Mouse (Mus musculus): ENCODE results near the gene Lbhd1. TPM values are rescaled to one million over a fixed set of nuclear protein-coding genes. Genes with fewer than 3 reads are reported as not detected.

Lbhd1 gene
- polyA plus RNA-seq, 1 experiment from 2014 or later = 40.0 TPM

- no peaks in the 10 kb centered on the region for H3K36me3 ChIP-seq (ENCODE audit: insufficient read depth, low read length)
- peak overlapping the region; percentile 71 for H3K4me2 ChIP-seq (replicated peaks; ENCODE audit: low read depth, low read length)
- WGBS = 25% methylated on average over 29 of the region's 29 CpGs
- peaks cover 10% of the 10 kb centered on the region; the same call in 1 of the 2 replicates for H3K4me1 ChIP-seq (ENCODE audit: insufficient read depth, low read depth, low read length)
- H3K27me3 ChIP-seq (replicated peaks; ENCODE audit: insufficient read depth, low read length) = no peaks in the 10 kb centered on the region
- peak overlapping the region; percentile 50; the same call in 1 of the 2 replicates for H3K9ac ChIP-seq (replicated peaks; ENCODE audit: low read depth)
- TF ChIP-seq EP300 (IDR thresholded peaks at IDR 0.05) = no peak
- TF ChIP-seq CTCF (IDR thresholded peaks at IDR 0.05) = peak; percentile 42
- peak; percentile 68 for ATAC-seq
- H3K9me3 ChIP-seq (ENCODE audit: low read length) = no peaks in the 10 kb centered on the region
- peak overlapping the region; percentile 54 for H3K4me3 ChIP-seq (ENCODE audit: low read depth, low read length)
- peak; percentile 90 for DNase-seq (ENCODE audit: low spot score)
- H3K27ac ChIP-seq (ENCODE audit: low read length) = peak overlapping the region; percentile 44; the same call in 1 of the 2 replicates
Measured at GRCm38 (mm10) chr19:8839908-8840791, 43.4 kb upstream of the Lbhd1 start.

DNA sequence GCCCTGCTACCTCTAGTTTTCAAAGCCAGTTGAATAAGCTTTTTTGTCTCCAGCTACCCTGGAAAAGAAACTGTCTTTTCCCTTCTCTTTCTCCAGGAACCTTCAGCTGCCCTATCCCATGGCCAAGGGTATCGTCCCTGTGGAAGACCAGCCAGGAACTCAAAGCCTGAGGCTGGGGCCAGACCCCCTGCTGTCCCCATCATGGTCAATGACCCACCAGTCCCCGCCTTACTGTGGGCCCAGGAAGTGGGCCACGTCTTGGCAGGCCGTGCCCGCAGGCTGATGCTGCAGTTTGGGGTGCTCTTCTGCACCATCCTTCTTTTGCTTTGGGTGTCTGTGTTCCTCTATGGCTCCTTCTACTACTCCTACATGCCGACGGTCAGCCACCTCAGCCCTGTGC lies 42.5 kb upstream of the Lbhd1 start:
- DNase-seq (ENCODE audit: low spot score) (no peak), ATAC-seq (no peak)
- Histone ChIP-seq H3K9me3 (ENCODE audit: low read length) (no peaks in the 10 kb centered on the region), H3K36me3 (ENCODE audit: insufficient read depth, low read length) (no peaks in the 10 kb centered on the region), H3K4me2 (replicated peaks; ENCODE audit: low read depth, low read length) (peak overlapping the region; percentile 71), H3K27ac (ENCODE audit: low read length) (peak overlapping the region; percentile 44; the same call in 1 of the 2 replicates), H3K4me3 (ENCODE audit: low read depth, low read length) (peak overlapping the region; percentile 54), H3K9ac (replicated peaks; ENCODE audit: low read depth) (peak overlapping the region; percentile 50; the same call in 1 of the 2 replicates), H3K27me3 (replicated peaks; ENCODE audit: insufficient read depth, low read length) (no peaks in the 10 kb centered on the region), H3K4me1 (ENCODE audit: insufficient read depth, low read depth, low read length) (peaks cover 10% of the 10 kb centered on the region; the same call in 1 of the 2 replicates)
- TF ChIP-seq CTCF (IDR thresholded peaks at IDR 0.05) (no peak), EP300 (IDR thresholded peaks at IDR 0.05) (no peak)
- 91% methylated on average over 7 of the region's 7 CpGs for WGBS

DNA sequence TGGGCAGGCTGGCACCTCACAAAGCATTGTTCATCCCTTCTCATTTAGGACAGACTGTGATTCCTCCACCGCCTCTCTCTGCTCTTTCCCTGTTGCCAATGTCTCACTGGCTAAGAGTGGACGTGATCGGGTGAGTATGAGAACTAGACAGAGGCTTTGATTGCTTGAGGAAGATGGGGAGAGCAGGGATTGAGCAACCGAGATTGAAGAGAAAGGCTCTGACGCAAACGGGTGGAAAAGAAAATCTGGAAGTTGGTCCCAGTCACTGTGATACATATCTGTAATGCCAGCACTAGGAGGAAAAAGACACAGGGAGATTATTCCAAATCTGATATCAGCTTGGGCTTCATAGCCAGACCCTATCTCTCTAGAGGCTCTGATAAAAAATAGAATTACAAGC lies 40.6 kb upstream of the Lbhd1 start:
- H3K4me2 ChIP-seq (replicated peaks; ENCODE audit: low read depth, low read length) = no peak overlapping the region
- no peaks in the 10 kb centered on the region for H3K27me3 ChIP-seq (replicated peaks; ENCODE audit: insufficient read depth, low read length)
- H3K27ac ChIP-seq (ENCODE audit: low read length) = no peak overlapping the region
- H3K36me3 ChIP-seq (ENCODE audit: insufficient read depth, low read length) = peaks cover 16% of the 10 kb centered on the region; the same call in 1 of the 2 replicates
- TF ChIP-seq CTCF (IDR thresholded peaks at IDR 0.05) (no peak), EP300 (IDR thresholded peaks at IDR 0.05) (no peak)
- no peak overlapping the region for H3K9ac ChIP-seq (replicated peaks; ENCODE audit: low read depth)
- ATAC-seq (no peak), DNase-seq (ENCODE audit: low spot score) (peak; percentile 37)
- H3K9me3 ChIP-seq (ENCODE audit: low read length) = no peaks in the 10 kb centered on the region
- 77% methylated on average over 6 of the region's 6 CpGs for WGBS
- H3K4me1 ChIP-seq (ENCODE audit: insufficient read depth, low read depth, low read length) = peaks cover 10% of the 10 kb centered on the region; the same call in 1 of the 2 replicates
- no peak overlapping the region for H3K4me3 ChIP-seq (ENCODE audit: low read depth, low read length)

DNA sequence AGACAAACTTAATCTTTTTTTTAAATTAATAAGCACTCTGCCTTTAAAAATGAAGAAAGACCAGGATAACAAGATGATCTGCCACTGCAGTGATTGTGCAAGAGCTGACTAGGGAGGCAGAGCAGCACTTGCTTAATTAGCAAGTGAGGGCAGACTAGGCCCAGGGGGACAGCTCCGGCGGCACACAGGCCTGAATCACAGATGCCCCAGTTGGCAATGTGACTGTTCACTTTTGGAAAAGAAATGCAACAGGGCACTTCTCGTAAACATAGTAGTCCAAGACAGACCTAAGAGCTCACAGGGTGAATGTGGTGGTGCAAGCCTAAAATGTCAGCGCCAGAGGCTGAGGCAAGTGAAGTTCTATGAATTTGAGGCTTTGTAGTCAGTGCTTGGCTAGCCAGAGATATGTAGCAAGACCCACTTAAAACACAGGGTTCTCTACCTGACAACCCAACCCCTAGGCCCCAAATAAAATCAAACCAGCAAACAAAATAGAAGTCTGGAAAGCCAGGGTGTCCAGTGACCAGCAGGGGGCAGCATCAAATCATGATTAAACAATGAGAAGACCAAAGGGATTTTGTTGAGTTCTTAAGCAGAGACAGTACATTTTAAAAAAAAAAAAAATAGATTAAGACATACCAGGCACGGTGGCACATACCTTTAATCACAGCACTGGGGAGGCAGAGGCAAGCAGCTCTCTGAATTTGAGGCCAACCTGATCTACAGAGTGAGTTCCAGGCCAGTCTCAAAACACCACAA lies 39.0 kb upstream of the Lbhd1 start:
- Histone ChIP-seq H3K4me2 (replicated peaks; ENCODE audit: low read depth, low read length) (no peak overlapping the region), H3K4me1 (ENCODE audit: insufficient read depth, low read depth, low read length) (peaks cover 6% of the 10 kb centered on the region; the same call in 1 of the 2 replicates), H3K9me3 (ENCODE audit: low read length) (no peaks in the 10 kb centered on the region), H3K9ac (replicated peaks; ENCODE audit: low read depth) (peak overlapping the region; percentile 12; the same call in 1 of the 2 replicates), H3K27ac (ENCODE audit: low read length) (peak overlapping the region; percentile 49), H3K4me3 (ENCODE audit: low read depth, low read length) (no peak overlapping the region), H3K27me3 (replicated peaks; ENCODE audit: insufficient read depth, low read length) (no peaks in the 10 kb centered on the region), H3K36me3 (ENCODE audit: insufficient read depth, low read length) (peaks cover 16% of the 10 kb centered on the region; the same call in 1 of the 2 replicates)
- DNase-seq (ENCODE audit: low spot score) (peak; percentile 89), ATAC-seq (peak; percentile 45)
- TF ChIP-seq EP300 (IDR thresholded peaks at IDR 0.05) (no peak), CTCF (IDR thresholded peaks at IDR 0.05) (peak; percentile 81)
- 45% methylated on average over 5 of the region's 5 CpGs for WGBS

GRCm38 (mm10) chr19:8848356-8848755 lies 35.2 kb upstream of the Lbhd1 start:
- H3K4me3 ChIP-seq (ENCODE audit: low read depth, low read length) = no peak overlapping the region
- no peaks in the 10 kb centered on the region for H3K27me3 ChIP-seq (replicated peaks; ENCODE audit: insufficient read depth, low read length)
- H3K27ac ChIP-seq (ENCODE audit: low read length) = no peak overlapping the region
- H3K9me3 ChIP-seq (ENCODE audit: low read length) = no peaks in the 10 kb centered on the region
- 69% methylated on average over 5 of the region's 5 CpGs for WGBS
- TF ChIP-seq EP300 (IDR thresholded peaks at IDR 0.05) (no peak), CTCF (IDR thresholded peaks at IDR 0.05) (no peak)
- no peak for DNase-seq (ENCODE audit: low spot score)
- peaks cover 16% of the 10 kb centered on the region; the same call in 1 of the 2 replicates for H3K36me3 ChIP-seq (ENCODE audit: insufficient read depth, low read length)
- H3K4me2 ChIP-seq (replicated peaks; ENCODE audit: low read depth, low read length) = no peak overlapping the region
- ATAC-seq = no peak
- no peaks in the 10 kb centered on the region for H3K4me1 ChIP-seq (ENCODE audit: insufficient read depth, low read depth, low read length)
- no peak overlapping the region for H3K9ac ChIP-seq (replicated peaks; ENCODE audit: low read depth)

Data from lung, postnatal 0 days (tissue).